Mouse (Mus musculus): ENCODE measurements around the gene Per1. TPM values are rescaled to one million over a fixed set of nuclear protein-coding genes. Genes with fewer than 3 reads are reported as not detected.

Per1 gene
- polyA plus RNA-seq, 1 experiment from 2014 or later = 8.6 TPM

GRCm38 (mm10) chr11:69075764-69076479 is 19.1 kb upstream of the Per1 start:
- ATAC-seq = no peak
- 45% methylated on average over 9 of the region's 9 CpGs for WGBS
- H3K9me3 ChIP-seq = no peaks in the 10 kb centered on the region

GRCm38 (mm10) chr11:69076572-69076971 is 18.4 kb upstream of the Per1 start:
- WGBS = 74% methylated on average over 5 of the region's 5 CpGs

More at GRCm38 (mm10) chr11:69075764-69076479, 19.1 kb upstream of the Per1 start:
- no peak overlapping the region for H3K27ac ChIP-seq
- no peak overlapping the region for H3K4me2 ChIP-seq (replicated peaks)
- H3K27me3 ChIP-seq = no peaks in the 10 kb centered on the region
- H3K36me3 ChIP-seq = no peaks in the 10 kb centered on the region
- H3K4me1 ChIP-seq (replicated peaks) = peaks cover 25% of the 10 kb centered on the region
- H3K9ac ChIP-seq (replicated peaks) = no peak overlapping the region
- H3K4me3 ChIP-seq (replicated peaks) = no peak overlapping the region

GRCm38 (mm10) chr11:69077316-69077715 is 17.7 kb upstream of the Per1 start:
- Histone ChIP-seq H3K27ac (no peak overlapping the region), H3K9ac (replicated peaks) (no peak overlapping the region), H3K4me1 (replicated peaks) (peaks cover 12% of the 10 kb centered on the region), H3K4me3 (replicated peaks) (no peak overlapping the region), H3K9me3 (no peaks in the 10 kb centered on the region), H3K36me3 (no peaks in the 10 kb centered on the region), H3K4me2 (replicated peaks) (no peak overlapping the region), H3K27me3 (no peaks in the 10 kb centered on the region)
- no peak for ATAC-seq
- 88% methylated on average over 9 of the region's 9 CpGs for WGBS

More at GRCm38 (mm10) chr11:69076572-69076971, 18.4 kb upstream of the Per1 start:
- no peak overlapping the region for H3K9ac ChIP-seq (replicated peaks)
- no peak for ATAC-seq
- no peaks in the 10 kb centered on the region for H3K36me3 ChIP-seq
- no peak overlapping the region for H3K27ac ChIP-seq
- no peak overlapping the region for H3K4me3 ChIP-seq (replicated peaks)
- H3K27me3 ChIP-seq = no peaks in the 10 kb centered on the region
- H3K9me3 ChIP-seq = no peaks in the 10 kb centered on the region
- H3K4me2 ChIP-seq (replicated peaks) = no peak overlapping the region
- H3K4me1 ChIP-seq (replicated peaks) = peaks cover 18% of the 10 kb centered on the region

- no peak for ATAC-seq
- H3K9me3 ChIP-seq = no peaks in the 10 kb centered on the region
- H3K27ac ChIP-seq = no peak overlapping the region
- no peak overlapping the region for H3K4me3 ChIP-seq (replicated peaks)
- H3K36me3 ChIP-seq = no peaks in the 10 kb centered on the region
- H3K4me2 ChIP-seq (replicated peaks) = no peak overlapping the region
- H3K9ac ChIP-seq (replicated peaks) = no peak overlapping the region
- H3K4me1 ChIP-seq (replicated peaks) = peaks cover 7% of the 10 kb centered on the region
- 89% methylated on average over 6 of the region's 6 CpGs for WGBS
- no peaks in the 10 kb centered on the region for H3K27me3 ChIP-seq
Measured at GRCm38 (mm10) chr11:69078041-69078440, 17.0 kb upstream of the Per1 start.

- 85% methylated on average over 5 of the region's 5 CpGs for WGBS
- H3K9ac ChIP-seq (replicated peaks) = no peak overlapping the region
- no peak overlapping the region for H3K27ac ChIP-seq
- H3K4me2 ChIP-seq (replicated peaks) = no peak overlapping the region
- no peak overlapping the region for H3K4me3 ChIP-seq (replicated peaks)
- H3K27me3 ChIP-seq = no peaks in the 10 kb centered on the region
- H3K4me1 ChIP-seq (replicated peaks) = peaks cover 5% of the 10 kb centered on the region
- H3K36me3 ChIP-seq = no peaks in the 10 kb centered on the region
- no peaks in the 10 kb centered on the region for H3K9me3 ChIP-seq
- ATAC-seq = no peak
Measured at GRCm38 (mm10) chr11:69078805-69079438, 16.1 kb upstream of the Per1 start.

- no peaks in the 10 kb centered on the region for H3K36me3 ChIP-seq
- 85% methylated on average over 15 of the region's 15 CpGs for WGBS
- ATAC-seq = no peak
- no peak overlapping the region for H3K27ac ChIP-seq
- no peak overlapping the region for H3K4me3 ChIP-seq (replicated peaks)
- H3K4me1 ChIP-seq (replicated peaks) = no peaks in the 10 kb centered on the region
- no peaks in the 10 kb centered on the region for H3K9me3 ChIP-seq
- no peak overlapping the region for H3K4me2 ChIP-seq (replicated peaks)
- no peak overlapping the region for H3K9ac ChIP-seq (replicated peaks)
- no peaks in the 10 kb centered on the region for H3K27me3 ChIP-seq
Measured at GRCm38 (mm10) chr11:69080102-69080854, 14.7 kb upstream of the Per1 start.

GRCm38 (mm10) chr11:69080855-69081222 is 14.2 kb upstream of the Per1 start:
- ATAC-seq = no peak
- Histone ChIP-seq H3K9me3 (no peaks in the 10 kb centered on the region), H3K4me1 (replicated peaks) (no peaks in the 10 kb centered on the region), H3K36me3 (no peaks in the 10 kb centered on the region), H3K27ac (no peak overlapping the region), H3K9ac (replicated peaks) (no peak overlapping the region), H3K27me3 (no peaks in the 10 kb centered on the region), H3K4me3 (replicated peaks) (no peak overlapping the region), H3K4me2 (replicated peaks) (no peak overlapping the region)
- 89% methylated on average over 8 of the region's 8 CpGs for WGBS

- H3K4me1 ChIP-seq (replicated peaks) = no peaks in the 10 kb centered on the region
- no peak overlapping the region for H3K4me3 ChIP-seq (replicated peaks)
- H3K27me3 ChIP-seq = no peaks in the 10 kb centered on the region
- no peak overlapping the region; the same call in 1 of the 2 replicates for H3K27ac ChIP-seq
- no peaks in the 10 kb centered on the region for H3K9me3 ChIP-seq
- no peak overlapping the region for H3K4me2 ChIP-seq (replicated peaks)
- H3K36me3 ChIP-seq = no peaks in the 10 kb centered on the region
- WGBS = 85% methylated on average over 7 of the region's 7 CpGs
- H3K9ac ChIP-seq (replicated peaks) = no peak overlapping the region
- ATAC-seq = no peak
Measured at GRCm38 (mm10) chr11:69081613-69082012, 13.4 kb upstream of the Per1 start.

- Histone ChIP-seq H3K4me3 (replicated peaks) (no peak overlapping the region), H3K27ac (no peak overlapping the region), H3K36me3 (peaks cover 11% of the 10 kb centered on the region), H3K9me3 (no peaks in the 10 kb centered on the region), H3K4me2 (replicated peaks) (no peak overlapping the region), H3K27me3 (no peaks in the 10 kb centered on the region), H3K4me1 (replicated peaks) (peaks cover 29% of the 10 kb centered on the region), H3K9ac (replicated peaks) (no peak overlapping the region)
- 70% methylated on average over 6 of the region's 6 CpGs for WGBS
- ATAC-seq = no peak
Measured at GRCm38 (mm10) chr11:69085608-69086007, 9.4 kb upstream of the Per1 start.

- Histone ChIP-seq H3K9me3 (no peaks in the 10 kb centered on the region), H3K4me2 (replicated peaks) (no peak overlapping the region), H3K27ac (no peak overlapping the region), H3K4me1 (replicated peaks) (peaks cover 36% of the 10 kb centered on the region), H3K9ac (replicated peaks) (no peak overlapping the region), H3K36me3 (peaks cover 16% of the 10 kb centered on the region), H3K4me3 (replicated peaks) (no peak overlapping the region), H3K27me3 (no peaks in the 10 kb centered on the region)
- 73% methylated on average over 6 of the region's 6 CpGs for WGBS
- no peak for ATAC-seq
Measured at GRCm38 (mm10) chr11:69086390-69086789, 8.6 kb upstream of the Per1 start.

GRCm38 (mm10) chr11:69087082-69087481 is 7.9 kb upstream of the Per1 start:
- ATAC-seq = no peak
- WGBS = 41% methylated on average over 4 of the region's 4 CpGs
- Histone ChIP-seq H3K9ac (replicated peaks) (0 out of 2 replicates have a peak overlapping the region, but pooled peaks have one; percentile 28), H3K27me3 (no peaks in the 10 kb centered on the region), H3K4me1 (replicated peaks) (peaks cover 43% of the 10 kb centered on the region), H3K4me2 (replicated peaks) (no peak overlapping the region), H3K4me3 (replicated peaks) (no peak overlapping the region), H3K27ac (peak overlapping the region; percentile 51), H3K36me3 (peaks cover 23% of the 10 kb centered on the region), H3K9me3 (no peaks in the 10 kb centered on the region)

GRCm38 (mm10) chr11:69087597-69087996 is 7.4 kb upstream of the Per1 start:
- Histone ChIP-seq H3K4me3 (replicated peaks) (peak overlapping the region; percentile 97), H3K27ac (peak overlapping the region; percentile 51; the same call in 1 of the 2 replicates), H3K9ac (replicated peaks) (peak overlapping the region; percentile 97; the same call in 1 of the 2 replicates), H3K27me3 (no peaks in the 10 kb centered on the region), H3K36me3 (peaks cover 26% of the 10 kb centered on the region), H3K4me2 (replicated peaks) (peak overlapping the region; percentile 94), H3K9me3 (no peaks in the 10 kb centered on the region), H3K4me1 (replicated peaks) (peaks cover 45% of the 10 kb centered on the region)
- ATAC-seq = no peak
- WGBS = 81% methylated on average over 2 of the region's 2 CpGs

All from midbrain, embryonic 13.5 days (tissue).